Mouse (Mus musculus) intestine, postnatal 0 days (tissue): ENCODE measurements around the gene Lhx4. TPM values are rescaled to one million over a fixed set of nuclear protein-coding genes. Genes with fewer than 3 reads are reported as not detected.

ENCODE experiments used
- ATAC-seq: fragments of 200-750 bp; cut with Nextera tagmentation; 2 replicates; pipeline ENCODE4 v1.8.0; 2017; ENCODE audit warnings: mild to moderate bottlenecking, moderate TSS enrichment, moderate library complexity
- H3K27ac ChIP-seq: fragments of 300-500 bp; sonication (generic); 2 replicates; pipeline ENCODE4 v1.5.1; 2014; ENCODE audit warnings: mild to moderate bottlenecking, low read depth, low read length, moderate library complexity
- H3K27me3 ChIP-seq: fragments of 300-500 bp; sonication (generic); replicated peaks from 2 replicates; pipeline ENCODE4 v1.6.1; 2014; ENCODE audit warnings: low read length, mixed read lengths; ENCODE audit not compliant: control insufficient read depth, insufficient read depth
- H3K36me3 ChIP-seq: fragments of 300-500 bp; sonication (generic); 2 replicates; pipeline ENCODE4 v1.6.1; 2014; ENCODE audit warnings: mild to moderate bottlenecking, moderate library complexity; ENCODE audit not compliant: control insufficient read depth, insufficient read depth
- H3K4me1 ChIP-seq: fragments of 300-500 bp; sonication (generic); replicated peaks from 2 replicates; pipeline ENCODE4 v1.6.1; 2014; ENCODE audit warnings: antibody characterized with exemption, low read length, mixed read lengths; ENCODE audit not compliant: control insufficient read depth, insufficient read depth
- H3K4me2 ChIP-seq: fragments of 300-500 bp; sonication (generic); replicated peaks from 2 replicates; pipeline ENCODE4 v1.6.1; 2014; ENCODE audit warnings: low read depth, mild to moderate bottlenecking, moderate library complexity
- H3K4me3 ChIP-seq: fragments of 300-500 bp; sonication (generic); 2 replicates; pipeline ENCODE4 v1.5.1; 2014; ENCODE audit warnings: low read depth, low read length
- H3K9ac ChIP-seq: fragments of 300-500 bp; sonication (generic); 2 replicates; pipeline ENCODE4 v1.6.1; 2014; ENCODE audit warnings: mild to moderate bottlenecking, low read depth, low read length
- H3K9me3 ChIP-seq: fragments of 300-500 bp; sonication (generic); 2 replicates; pipeline ENCODE4 v1.6.1; 2016; ENCODE audit warnings: mixed run types; ENCODE audit not compliant: control insufficient read depth
- CTCF ChIP-seq: sonication (generic); IDR thresholded peaks from 2 replicates; pipeline ENCODE4 v1.5.1; 2016; ENCODE audit warnings: low read depth, mild to moderate bottlenecking, control low read depth, antibody characterized with exemption, moderate library complexity
- WGBS: fragments of 180-500 bp; shearing (Covaris S2); extraction: QIAGEN DNeasy Blood & Tissue Kit; methylation state at CpG from one replicate; pipeline ENCODE4 v1.1.7; 2014; 5-methylcytosine and 5-hydroxymethylcytosine counted together
- polyA plus RNA-seq: library from polyadenylated mRNA; unstranded; fragments of >200 nt; fragmentation: Nextera tagmentation; extraction: Ambion mirVana; gene quantifications from 2 replicates; pipeline ENCODE4 v1.2.1, GENCODE M21; 2015

Gene Lhx4
- polyA plus RNA-seq, 1 experiment from 2014 or later = 0.01 TPM

- H3K9me3 ChIP-seq = no peaks in the 10 kb centered on the region
- no peaks in the 10 kb centered on the region for H3K4me1 ChIP-seq
- 37% methylated on average over 5 of the region's 5 CpGs for WGBS
- ATAC-seq = no peak
- H3K27me3 ChIP-seq = peaks cover 26% of the 10 kb centered on the region
- H3K36me3 ChIP-seq = no peaks in the 10 kb centered on the region
- no peak for TF ChIP-seq CTCF
- H3K27ac ChIP-seq = no peak overlapping the region
- no peak overlapping the region for H3K4me3 ChIP-seq
- no peak overlapping the region for H3K9ac ChIP-seq
- no peak overlapping the region for H3K4me2 ChIP-seq
These were observed 31.5 kb downstream of the Lhx4 start for GRCm38 (mm10) chr1:155720006-155720405.

GRCm38 (mm10) chr1:155718851-155719250 is 32.6 kb downstream of the Lhx4 start:
- Histone ChIP-seq H3K27me3 (peaks cover 18% of the 10 kb centered on the region; the same call in 1 of the 2 replicates), H3K9ac (no peak overlapping the region), H3K9me3 (no peaks in the 10 kb centered on the region), H3K4me3 (no peak overlapping the region), H3K4me2 (no peak overlapping the region), H3K4me1 (no peaks in the 10 kb centered on the region), H3K27ac (no peak overlapping the region), H3K36me3 (no peaks in the 10 kb centered on the region)
- TF ChIP-seq CTCF = no peak
- 83% methylated on average over 3 of the region's 3 CpGs for WGBS
- no peak for ATAC-seq

GRCm38 (mm10) chr1:155717301-155717700 is 34.2 kb downstream of the Lhx4 start:
- no peak overlapping the region for H3K4me2 ChIP-seq
- 0 out of 2 replicates have a peak, but pooled peaks cover 9% of the 10 kb centered on the region for H3K27me3 ChIP-seq
- no peaks in the 10 kb centered on the region for H3K9me3 ChIP-seq
- no peak for TF ChIP-seq CTCF
- no peak overlapping the region for H3K4me3 ChIP-seq
- 93% methylated on average over 12 of the region's 12 CpGs for WGBS
- no peaks in the 10 kb centered on the region for H3K36me3 ChIP-seq
- ATAC-seq = no peak
- no peak overlapping the region for H3K9ac ChIP-seq
- H3K27ac ChIP-seq = no peak overlapping the region
- H3K4me1 ChIP-seq = no peaks in the 10 kb centered on the region

- H3K4me2 ChIP-seq = no peak overlapping the region
- H3K4me1 ChIP-seq = no peaks in the 10 kb centered on the region
- H3K27ac ChIP-seq = no peak overlapping the region
- no peaks in the 10 kb centered on the region for H3K36me3 ChIP-seq
- ATAC-seq = no peak
- H3K9me3 ChIP-seq = no peaks in the 10 kb centered on the region
- H3K9ac ChIP-seq = no peak overlapping the region
- no peak for TF ChIP-seq CTCF
- no peak overlapping the region for H3K4me3 ChIP-seq
- H3K27me3 ChIP-seq = no peaks in the 10 kb centered on the region
These were observed 36.1 kb downstream of the Lhx4 start for GRCm38 (mm10) chr1:155715366-155715765.

- no peaks in the 10 kb centered on the region for H3K4me1 ChIP-seq
- H3K4me2 ChIP-seq = no peak overlapping the region
- no peak for ATAC-seq
- no peaks in the 10 kb centered on the region for H3K27me3 ChIP-seq
- H3K9me3 ChIP-seq = no peaks in the 10 kb centered on the region
- 42% methylated on average over 2 of the region's 2 CpGs for WGBS
- H3K27ac ChIP-seq = no peak overlapping the region
- no peaks in the 10 kb centered on the region for H3K36me3 ChIP-seq
- H3K4me3 ChIP-seq = no peak overlapping the region
- H3K9ac ChIP-seq = no peak overlapping the region
- no peak for TF ChIP-seq CTCF
These were observed 38.2 kb downstream of the Lhx4 start for GRCm38 (mm10) chr1:155713306-155713705.

GRCm38 (mm10) chr1:155704182-155704581 is 47.3 kb downstream of the Lhx4 start:
- Histone ChIP-seq H3K4me2 (no peak overlapping the region), H3K4me1 (no peaks in the 10 kb centered on the region), H3K27ac (no peak overlapping the region), H3K27me3 (no peaks in the 10 kb centered on the region), H3K36me3 (no peaks in the 10 kb centered on the region), H3K4me3 (no peak overlapping the region), H3K9me3 (no peaks in the 10 kb centered on the region), H3K9ac (no peak overlapping the region)
- ATAC-seq = no peak
- no peak for TF ChIP-seq CTCF
- WGBS = 41% methylated on average over 5 of the region's 5 CpGs

GRCm38 (mm10) chr1:155703191-155703680 is 48.2 kb downstream of the Lhx4 start:
- Histone ChIP-seq H3K4me2 (no peak overlapping the region), H3K27ac (no peak overlapping the region), H3K4me3 (no peak overlapping the region), H3K27me3 (no peaks in the 10 kb centered on the region), H3K4me1 (no peaks in the 10 kb centered on the region), H3K9me3 (no peaks in the 10 kb centered on the region), H3K36me3 (no peaks in the 10 kb centered on the region), H3K9ac (no peak overlapping the region)
- no peak for ATAC-seq
- TF ChIP-seq CTCF = no peak
- 88% methylated on average over 5 of the region's 5 CpGs for WGBS
